Mouse (Mus musculus) CH12.LX (cell line): Measurements from ENCODE around the gene Sec14l1. TPM values are rescaled to one million over a fixed set of nuclear protein-coding genes. Genes with fewer than 3 reads are reported as not detected.

Experiments
- DNase-seq: peaks from one replicate; pipeline ENCODE4 v3.0.0-alpha.2; 2013; ENCODE audit errors: extremely low read depth
- H3K27ac ChIP-seq: 2 replicates; pipeline ENCODE4 v1.5.1; 2012; ENCODE audit warnings: low read depth, mild to moderate bottlenecking, control low read depth, moderate library complexity; ENCODE audit not compliant: insufficient read depth
- H3K27me3 ChIP-seq: replicated peaks from 2 replicates; pipeline ENCODE3; 2012; ENCODE audit warnings: inconsistent platforms
- H3K36me3 ChIP-seq, 2 experiments: replicated peaks in 1 of 2; 2 replicates each; pipeline versions ENCODE3 to v1.6.1; 2012; ENCODE audit warnings: inconsistent platforms in 1 of 2, low read length in 1 of 2, mild to moderate bottlenecking in 1 of 2, mixed read lengths in 1 of 2, moderate library complexity in 1 of 2; ENCODE audit not compliant: control insufficient read depth in 1 of 2, insufficient read depth in 1 of 2
- H3K4me1 ChIP-seq, 2 experiments: 2 replicates each; pipeline ENCODE4 v1.6.1; 2012; ENCODE audit warnings: inconsistent platforms in 1 of 2, moderate library complexity in 1 of 2; ENCODE audit not compliant: insufficient read depth in 2 of 2, control insufficient read depth in 1 of 2
- H3K4me2 ChIP-seq: 2 replicates; pipeline ENCODE4 v1.6.1; 2012; ENCODE audit warnings: low read depth, mild to moderate bottlenecking, control low read depth; ENCODE audit not compliant: poor library complexity, insufficient read depth, severe bottlenecking
- H3K4me3 ChIP-seq, 3 experiments: fragments of 150-350 bp in 1 of 3; sonication (generic) in 1 of 3; replicated peaks in 1 of 3; 2 replicates each; pipeline versions ENCODE3 to v1.5.1; 2011 to 2012; ENCODE audit warnings: low read depth in 2 of 3, low read length in 2 of 3, mild to moderate bottlenecking in 2 of 3, moderate library complexity in 2 of 3, control low read depth in 1 of 3, improper control_type of control experiment in 1 of 3, inconsistent platforms in 1 of 3, mixed read lengths in 1 of 3; ENCODE audit not compliant: poor library complexity in 1 of 3
- H3K79me2 ChIP-seq: replicated peaks from 2 replicates; pipeline ENCODE4 v1.6.1; 2012; ENCODE audit warnings: mild to moderate bottlenecking, moderate library complexity; ENCODE audit not compliant: control insufficient read depth, poor library complexity, insufficient read depth, severe bottlenecking; ENCODE audit errors: extremely low read depth
- H3K9ac ChIP-seq: 2 replicates; pipeline ENCODE4 v1.6.1; 2012; ENCODE audit warnings: low read depth, mild to moderate bottlenecking, control low read depth, moderate library complexity; ENCODE audit not compliant: insufficient read depth
- H3K9me3 ChIP-seq: replicated peaks from 2 replicates; pipeline ENCODE3; 2012; ENCODE audit warnings: low read length, inconsistent platforms, mixed read lengths
- BHLHE40 ChIP-seq: IDR thresholded peaks from 2 replicates; pipeline ENCODE4 v1.6.1; 2011; ENCODE audit warnings: mild to moderate bottlenecking, low read depth, low read length, improper control_type of control experiment
- GABPA ChIP-seq: IDR thresholded peaks from 2 replicates; pipeline ENCODE4 v1.6.1; 2012; ENCODE audit warnings: low read depth, low read length, improper control_type of control experiment, inconsistent platforms; ENCODE audit not compliant: insufficient replicate concordance
- HCFC1 ChIP-seq: IDR thresholded peaks from 2 replicates; pipeline ENCODE4 v1.6.1; 2012; ENCODE audit warnings: low read depth, mild to moderate bottlenecking, inconsistent platforms, low read length, improper control_type of control experiment
- IRF4 ChIP-seq: IDR thresholded peaks from 2 replicates; pipeline ENCODE4 v1.6.1; 2014; ENCODE audit warnings: low read depth, mild to moderate bottlenecking, inconsistent platforms, low read length, improper control_type of control experiment
- JUND ChIP-seq: conservative IDR thresholded peaks from 2 replicates; pipeline ENCODE4 v1.6.1; 2011; ENCODE audit warnings: low read depth, low read length, improper control_type of control experiment
- MAFK ChIP-seq: IDR thresholded peaks from 2 replicates; pipeline ENCODE4 v1.6.1; 2011; ENCODE audit warnings: low read length, improper control_type of control experiment; ENCODE audit not compliant: insufficient replicate concordance
- MXI1 ChIP-seq: IDR thresholded peaks from 2 replicates; pipeline ENCODE4 v1.6.1; 2011; ENCODE audit warnings: mild to moderate bottlenecking, low read depth, low read length, improper control_type of control experiment
- MYC ChIP-seq: IDR thresholded peaks from 2 replicates; pipeline ENCODE4 v1.6.1; 2011; ENCODE audit warnings: low read depth, mild to moderate bottlenecking, improper control_type of control experiment, low read length
- PAX5 ChIP-seq: IDR thresholded peaks from 2 replicates; pipeline ENCODE4 v1.6.1; 2012; ENCODE audit warnings: low read length, inconsistent platforms, mixed read lengths
- POLR2AphosphoS2 ChIP-seq: IDR thresholded peaks from 2 replicates; pipeline ENCODE4 v1.6.1; 2011; ENCODE audit warnings: low read depth, low read length, improper control_type of control experiment
- RAD21 ChIP-seq: IDR thresholded peaks from 2 replicates; pipeline ENCODE4 v1.6.1; 2011; ENCODE audit warnings: low read depth, mild to moderate bottlenecking, low read length, improper control_type of control experiment, moderate library complexity
- TCF12 ChIP-seq: IDR thresholded peaks from 2 replicates; pipeline ENCODE4 v1.6.1; 2014; ENCODE audit warnings: low read depth, mild to moderate bottlenecking, inconsistent platforms, low read length, improper control_type of control experiment
- UBTF ChIP-seq: IDR thresholded peaks from 2 replicates; pipeline ENCODE4 v1.6.1; 2012; ENCODE audit warnings: low read depth, mild to moderate bottlenecking, inconsistent platforms, low read length, improper control_type of control experiment, moderate library complexity
- USF1 ChIP-seq: IDR thresholded peaks from 2 replicates; pipeline ENCODE4 v1.6.1; 2014; ENCODE audit warnings: low read depth, mild to moderate bottlenecking, inconsistent platforms, low read length, improper control_type of control experiment
- ZKSCAN1 ChIP-seq: IDR thresholded peaks from 2 replicates; pipeline ENCODE4 v1.6.1; 2012; ENCODE audit warnings: low read depth, inconsistent platforms, low read length, improper control_type of control experiment, borderline replicate concordance
- ZMIZ1 ChIP-seq: IDR thresholded peaks from 2 replicates; pipeline ENCODE4 v1.6.1; 2012; ENCODE audit warnings: low read depth, mild to moderate bottlenecking, inconsistent platforms, low read length, improper control_type of control experiment
- ZNF384 ChIP-seq: IDR thresholded peaks from 2 replicates; pipeline ENCODE4 v1.6.1; 2012; ENCODE audit warnings: low read depth, low read length, improper control_type of control experiment, inconsistent platforms
- dilution Hi-C: fragments of 300-500 bp; cut with MboI; formaldehyde crosslinking; loops from 2 replicates; pipeline ENCODE4 v1.14.3; 2020; ENCODE audit warnings: low sequenced_read_pairs; ENCODE audit not compliant: extremely low pct_unique_long_range_greater_than_20kb, extremely low pct_ligation_motif_present
- in situ Hi-C: fragments of 300-500 bp; cut with MboI; formaldehyde crosslinking; loops from 3 replicates; pipeline ENCODE4 v1.14.3; 2019; ENCODE audit warnings: low sequenced_read_pairs, low pct_ligation_motif_present, low pct_unique_long_range_greater_than_20kb, mixed read lengths
- polyA plus RNA-seq: library from polyadenylated mRNA; unstranded; fragments of >175 nt; gene quantifications from 2 replicates; pipeline ENCODE4 v1.2.1, GENCODE M21; 2012; ENCODE audit warnings: low read depth; ENCODE audit not compliant: insufficient read length
- total RNA-seq, 2 experiments: library from RNA; depleted of rRNA; stranded (reverse); fragments of 300-350 nt in 1 of 2; fragments of >200 nt in 1 of 2; gene quantifications; 2 replicates each; pipeline ENCODE4 v1.2.3; 2012 to 2014

Sec14l1 gene
- total and polyA plus RNA-seq, 3 experiments = 18.5 to 28.2 (median 21.5) TPM

DNA sequence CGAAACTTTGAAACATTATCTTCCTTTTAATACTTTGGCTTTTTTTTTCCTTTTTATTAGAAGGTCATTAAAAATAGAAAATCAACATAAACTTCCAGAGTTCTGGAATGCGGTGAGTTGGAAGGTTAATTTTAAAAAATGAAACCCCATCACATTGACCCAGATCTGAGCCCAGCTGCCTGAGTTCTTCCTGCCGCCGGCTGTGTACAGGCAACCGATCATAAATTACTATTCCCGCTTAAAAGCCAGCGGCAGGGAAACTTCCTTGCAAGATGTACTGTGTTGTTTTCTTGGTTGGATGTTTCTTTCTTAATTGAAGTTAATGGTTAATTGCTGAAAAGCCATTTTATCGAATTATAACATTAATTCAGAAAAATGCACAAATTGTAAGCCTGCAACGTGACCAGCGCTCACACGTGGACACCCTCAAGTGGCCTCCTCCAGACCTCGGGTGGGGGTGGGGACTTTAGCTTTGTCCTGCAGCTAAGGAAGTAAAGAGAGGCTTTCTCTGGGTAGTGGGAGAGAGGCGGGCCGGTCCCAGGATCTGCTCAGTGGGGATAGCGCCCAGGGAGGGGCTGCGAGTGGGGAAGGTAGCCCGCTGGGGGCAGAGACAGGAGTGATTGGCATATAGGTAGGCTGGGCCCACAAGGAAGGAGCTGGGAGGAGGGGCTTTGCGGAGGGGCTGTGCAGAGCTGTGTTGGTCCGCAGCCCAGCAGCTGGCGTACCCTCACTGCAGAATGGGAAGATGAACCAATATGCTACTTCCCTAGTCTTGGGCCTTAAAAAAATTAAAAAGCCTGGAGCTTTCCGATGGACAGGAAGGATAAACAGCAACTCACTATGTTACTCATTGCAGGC, 70.3 kb downstream of the Sec14l1 start:
- in situ Hi-C loops (loop anchor here (25.0 kb wide), 1 partner anchor 523 kb away; the partner anchor contains the start of genes Cygb and Prcd), dilution Hi-C loops (no loop called here)
- Histone ChIP-seq H3K27me3 (peaks cover 21% of the 10 kb centered on the region), H3K9me3 (peaks cover 30% of the 10 kb centered on the region), H3K4me3 (no peak overlapping the region), H3K4me2 (no peak overlapping the region), H3K79me2 (no peaks in the 10 kb centered on the region), H3K9ac (no peak overlapping the region), H3K4me1 (no peaks in the 10 kb centered on the region), H3K27ac (no peak overlapping the region), H3K36me3 (no peaks in the 10 kb centered on the region)
- no peak for TF ChIP-seq ZKSCAN1
- no peak for TF ChIP-seq BHLHE40
- no peak for TF ChIP-seq JUND
- no peak for TF ChIP-seq ZNF384
- no peak for TF ChIP-seq HCFC1
- no peak for TF ChIP-seq IRF4
- TF ChIP-seq USF1 = no peak
- no peak for DNase-seq

GRCm38 (mm10) chr11:117191524-117191923, 76.6 kb downstream of the Sec14l1 start:
- Histone ChIP-seq H3K79me2 (no peaks in the 10 kb centered on the region), H3K27me3 (peaks cover 11% of the 10 kb centered on the region), H3K9me3 (no peaks in the 10 kb centered on the region), H3K4me1 (peaks cover 13 to 34% of the 10 kb centered on the region in 2 experiments), H3K36me3 (no peaks in the 10 kb centered on the region), H3K4me2 (no peak overlapping the region), H3K4me3 (no peak overlapping the region), H3K27ac (no peak overlapping the region), H3K9ac (no peak overlapping the region)
- dilution Hi-C loops (no loop called here), in situ Hi-C loops (loop anchor here (25.0 kb wide), 1 partner anchor 529 kb away; the partner anchor contains the start of genes Cygb and Prcd)
- DNase-seq = no peak
- TF ChIP-seq POLR2AphosphoS2 = no peak
- TF ChIP-seq MYC = no peak
- no peak for TF ChIP-seq PAX5
- TF ChIP-seq RAD21 = no peak
- TF ChIP-seq MAFK = no peak
- no peak for TF ChIP-seq GABPA
- TF ChIP-seq MXI1 = no peak
- no peak for TF ChIP-seq TCF12
- TF ChIP-seq UBTF = no peak
- no peak for TF ChIP-seq ZMIZ1
- TF ChIP-seq HCFC1 = no peak
